Mouse (Mus musculus) small intestine, adult 2 months (tissue): ENCODE results near the gene Zfp408.

Experiments
- CTCF ChIP-seq: fragments of 200-500 bp; IDR thresholded peaks from 2 replicates; pipeline ENCODE4 v1.5.1; 2012; ENCODE audit warnings: low read depth, mild to moderate bottlenecking, control low read depth, inconsistent platforms, low read length, moderate library complexity, mixed read lengths; ENCODE audit not compliant: insufficient replicate concordance, insufficient read length; ENCODE audit errors: extremely low read depth
- POLR2A ChIP-seq: fragments of 200-500 bp; IDR thresholded peaks from 2 replicates; pipeline ENCODE4 v1.6.1; 2012; ENCODE audit warnings: low read depth, mild to moderate bottlenecking, control low read depth, inconsistent platforms, low read length, moderate library complexity

GRCm38 (mm10) chr2:91696225-91696590, 46.6 kb upstream of the Zfp408 start:
- no peak for TF ChIP-seq CTCF
- TF ChIP-seq POLR2A: no peak
